Comparison of ENCODE assay signal across 24 mouse cellular contexts in the genomic region with DNA sequence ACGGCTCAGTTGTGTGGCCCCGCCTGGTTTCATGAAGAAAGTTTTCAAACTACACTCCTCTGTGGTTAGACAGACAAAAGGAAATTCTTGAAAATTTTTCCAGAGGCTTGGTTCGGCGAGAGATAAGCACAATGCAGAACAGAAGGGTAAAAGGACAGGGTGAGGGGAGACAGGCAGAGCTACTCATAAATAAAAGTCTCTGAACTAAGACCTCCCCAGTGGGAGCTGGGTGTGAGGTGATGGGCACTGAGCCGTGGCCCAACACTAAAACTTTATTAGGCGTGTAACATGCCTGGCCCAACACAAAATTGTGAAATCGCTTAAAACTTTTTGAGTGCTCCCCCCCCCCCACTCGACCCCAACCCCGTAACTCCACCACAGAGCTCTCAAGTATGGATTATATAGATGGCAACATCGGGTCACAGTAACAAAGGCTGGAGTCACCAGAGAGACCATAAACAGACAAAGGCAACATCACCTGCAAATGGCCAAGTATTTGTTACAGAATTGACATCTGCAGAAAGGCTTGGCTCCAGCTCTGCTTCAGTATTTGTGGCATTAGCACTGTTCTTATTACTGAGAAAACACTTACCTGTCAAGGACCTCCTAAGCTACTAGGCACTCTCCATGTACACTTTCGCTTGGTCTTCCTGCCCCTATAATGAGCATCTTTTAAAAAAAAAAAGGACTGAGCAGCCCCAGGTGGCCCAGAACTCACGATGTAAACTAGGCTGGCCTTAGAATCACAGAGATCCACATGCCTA.
DNase-seq lines count a peak whose midpoint lies in the region; ATAC-seq and TF ChIP-seq lines count a peak whose summit lies in the region.
"Had no signal": no experiment of that assay in that cellular context is flagged by ENCODE, and none has a peak within 500 bp of the region (broad histone marks: within the 10 kb centered on the region; RNA-seq: fewer than 3 reads in every experiment).

No protein-coding gene starts in this region.

- DNase-seq in cerebellum, adult 2 months = no peak
- no peak for DNase-seq in cerebellum, postnatal 4 days (ENCODE audit: low spot score in 2 of 2)
- no peak for DNase-seq in intestine, embryonic 14.5 days (ENCODE audit: low spot score)
- DNase-seq in lung, embryonic 14.5 days = peak; percentile 48
- no peak for DNase-seq in lung, postnatal 14 days
- DNase-seq in kidney, postnatal 14 days = peak; percentile 47
- DNase-seq in urinary bladder, postnatal 36 days (ENCODE audit: low spot score in 2 of 2) = no peak
- DNase-seq: adrenal gland, postnatal 14 days; cerebellum, adult 11 months; cerebellum, postnatal 25 days; gastrocnemius, postnatal 10 days; heart, postnatal 14 days; lung, adult 2 months; thymus, adult 2 months had no signal

- no peaks in the 10 kb centered on the region for H3K9me3 ChIP-seq in intestine, embryonic 14.5 days (ENCODE audit: control insufficient read depth, low read length)
- H3K9me3 ChIP-seq in intestine, postnatal 0 days (ENCODE audit: control insufficient read depth) = no peaks in the 10 kb centered on the region
- H3K9me3 ChIP-seq in lung, embryonic 14.5 days (ENCODE audit: low read depth, low read length) = no peaks in the 10 kb centered on the region
- H3K9me3 ChIP-seq: embryonic facial prominence, embryonic 12.5 days; forebrain, embryonic 13.5 days; hindbrain, embryonic 15.5 days; liver, embryonic 12.5 days; neural tube, embryonic 15.5 days; stomach, embryonic 15.5 days had no signal

- WGBS in cerebellum, adult 2 months = 79% methylated on average over 12 of the region's 12 CpGs
- WGBS in intestine, embryonic 14.5 days = 70% methylated on average over 12 of the region's 12 CpGs
- WGBS in intestine, postnatal 0 days = 76% methylated on average over 12 of the region's 12 CpGs
- WGBS in lung, embryonic 14.5 days = 39% methylated on average over 12 of the region's 12 CpGs

- H3K4me1 ChIP-seq in cerebellum, adult 2 months (ENCODE audit: control insufficient read depth, insufficient read depth, low read length) = peaks cover 10% of the 10 kb centered on the region
- H3K4me1 ChIP-seq in intestine, embryonic 14.5 days (replicated peaks; ENCODE audit: control insufficient read depth, insufficient read depth, low read length) = peaks cover 15% of the 10 kb centered on the region
- H3K4me1 ChIP-seq in intestine, postnatal 0 days (replicated peaks; ENCODE audit: control insufficient read depth, insufficient read depth, low read length) = no peaks in the 10 kb centered on the region
- peaks cover 36% of the 10 kb centered on the region for H3K4me1 ChIP-seq in lung, embryonic 14.5 days (ENCODE audit: insufficient read depth)
- H3K4me1 ChIP-seq: embryonic facial prominence, embryonic 12.5 days; forebrain, embryonic 13.5 days; hindbrain, embryonic 15.5 days had no signal

- no peak for TF ChIP-seq CTCF in cerebellum, adult 2 months (IDR thresholded peaks at IDR 0.05; ENCODE audit: borderline replicate concordance, insufficient read depth, low read depth, low read length)
- no peak for TF ChIP-seq CTCF in intestine, postnatal 0 days (IDR thresholded peaks at IDR 0.05; ENCODE audit: low read depth)
- TF ChIP-seq CTCF in lung, embryonic 14.5 days (IDR thresholded peaks at IDR 0.05; ENCODE audit: low read depth) = no peak

- H3K4me3 ChIP-seq in cerebellum, adult 2 months (replicated peaks; ENCODE audit: insufficient read depth, low read depth, low read length) = no peak overlapping the region
- no peak overlapping the region for H3K4me3 ChIP-seq in intestine, embryonic 14.5 days (ENCODE audit: low read depth, low read length)
- no peak overlapping the region for H3K4me3 ChIP-seq in intestine, postnatal 0 days (ENCODE audit: low read depth, low read length)
- no peak overlapping the region for H3K4me3 ChIP-seq in lung, embryonic 14.5 days (ENCODE audit: low read depth, low read length)
- H3K4me3 ChIP-seq: embryonic facial prominence, embryonic 12.5 days; erythroblast, embryonic 14.5 days; forebrain, embryonic 13.5 days; hindbrain, embryonic 15.5 days; liver, embryonic 12.5 days; neural tube, embryonic 15.5 days; stomach, embryonic 15.5 days had no signal

- H3K27me3 ChIP-seq in cerebellum, adult 2 months (ENCODE audit: control insufficient read depth, insufficient read depth, low read length) = no peaks in the 10 kb centered on the region
- H3K27me3 ChIP-seq in intestine, embryonic 14.5 days (replicated peaks; ENCODE audit: control insufficient read depth, insufficient read depth, low read length) = no peaks in the 10 kb centered on the region
- H3K27me3 ChIP-seq in intestine, postnatal 0 days (replicated peaks; ENCODE audit: control insufficient read depth, insufficient read depth, low read length) = no peaks in the 10 kb centered on the region
- H3K27me3 ChIP-seq in lung, embryonic 14.5 days (ENCODE audit: insufficient read depth, low read length) = no peaks in the 10 kb centered on the region
- H3K27me3 ChIP-seq: embryonic facial prominence, embryonic 12.5 days; forebrain, embryonic 13.5 days; hindbrain, embryonic 15.5 days; liver, embryonic 12.5 days; neural tube, embryonic 15.5 days; stomach, embryonic 15.5 days had no signal

- no peak for TF ChIP-seq POLR2A in cerebellum, adult 2 months (IDR thresholded peaks at IDR 0.05; ENCODE audit: borderline replicate concordance, insufficient read depth, low read length)

- no peak overlapping the region for H3K4me2 ChIP-seq in intestine, embryonic 14.5 days (ENCODE audit: low read length)
- H3K4me2 ChIP-seq in intestine, postnatal 0 days (replicated peaks; ENCODE audit: low read depth) = no peak overlapping the region
- H3K4me2 ChIP-seq in lung, embryonic 14.5 days = no peak overlapping the region
- H3K4me2 ChIP-seq: embryonic facial prominence, embryonic 12.5 days; forebrain, embryonic 13.5 days; hindbrain, embryonic 15.5 days; liver, embryonic 12.5 days; neural tube, embryonic 15.5 days; stomach, embryonic 15.5 days had no signal

- H3K9ac ChIP-seq in intestine, embryonic 14.5 days (ENCODE audit: low read length) = no peak overlapping the region
- H3K9ac ChIP-seq in intestine, postnatal 0 days (ENCODE audit: low read depth, low read length) = no peak overlapping the region
- no peak overlapping the region for H3K9ac ChIP-seq in lung, embryonic 14.5 days
- H3K9ac ChIP-seq: embryonic facial prominence, embryonic 12.5 days; forebrain, embryonic 13.5 days; hindbrain, embryonic 15.5 days; liver, embryonic 12.5 days; neural tube, embryonic 15.5 days; stomach, embryonic 15.5 days had no signal

- no peak for ATAC-seq in intestine, embryonic 14.5 days (replicated peaks; ENCODE audit: low FRiP score, low TSS enrichment, low read depth)
- no peak for ATAC-seq in intestine, postnatal 0 days
- peak; percentile 32; the same call in 1 of the 2 replicates for ATAC-seq in lung, embryonic 14.5 days (ENCODE audit: insufficient read depth)
- ATAC-seq: activated CD4-positive, CD25-positive, alpha-beta regulatory T cell, adult 4 months; forebrain, embryonic 13.5 days; liver, embryonic 12.5 days; midbrain, embryonic 16.5 days had no signal

- H3K27ac ChIP-seq in cerebellum, adult 2 months (ENCODE audit: insufficient read depth, low read length) = 0 out of 2 replicates have a peak overlapping the region, but pooled peaks have one; percentile 16
- H3K27ac ChIP-seq in intestine, embryonic 14.5 days (ENCODE audit: low read depth) = peak overlapping the region; percentile 23; the same call in 1 of the 2 replicates
- H3K27ac ChIP-seq in intestine, postnatal 0 days (ENCODE audit: low read depth, low read length) = no peak overlapping the region
- H3K27ac ChIP-seq in lung, embryonic 14.5 days (ENCODE audit: low read depth) = peak overlapping the region; percentile 36; the same call in 1 of the 2 replicates
- H3K27ac ChIP-seq: embryonic facial prominence, embryonic 12.5 days; forebrain, embryonic 13.5 days; hindbrain, embryonic 15.5 days; liver, embryonic 12.5 days; neural tube, embryonic 15.5 days; stomach, embryonic 15.5 days had no signal

- peaks cover 31% of the 10 kb centered on the region for H3K36me3 ChIP-seq in intestine, embryonic 14.5 days (ENCODE audit: control insufficient read depth, insufficient read depth, low read length)
- peaks cover 17% of the 10 kb centered on the region for H3K36me3 ChIP-seq in intestine, postnatal 0 days (ENCODE audit: control insufficient read depth, insufficient read depth)
- H3K36me3 ChIP-seq in lung, embryonic 14.5 days (ENCODE audit: insufficient read depth) = 0 out of 2 replicates have a peak, but pooled peaks cover 5% of the 10 kb centered on the region
- H3K36me3 ChIP-seq: embryonic facial prominence, embryonic 12.5 days; liver, embryonic 12.5 days had no signal

Comparison
In these comparisons a context has a peak if more than half of its experiments do, and no peak if none do; other contexts are left out.
1. DNase-seq: peak in lung, embryonic 14.5 days (single experiment) and kidney, postnatal 14 days (single experiment); none in cerebellum, adult 2 months (0 of 2), cerebellum, postnatal 4 days (0 of 2), intestine, embryonic 14.5 days (single experiment), lung, postnatal 14 days (single experiment) and urinary bladder, postnatal 36 days (0 of 2).